Mouse (Mus musculus): ENCODE data around the gene Vps37b.
"Not testable (repeated sequence)": the region's sequence is repeated elsewhere in the genome, so short reads cannot be mapped to it uniquely, and the experiment has no call there.

Vps37b gene

GRCm38 (mm10) chr5:124032001-124032508 is at the start of gene Vps37b:
Vps37b (minus strand) TSS chr5:124032270.
- DNase-seq (ENCODE audit: low spot score in 2 of 2) = peak; percentile 81 to 84

- no peak for DNase-seq (ENCODE audit: low spot score in 2 of 2)
These were observed 47.8 kb upstream of the Vps37b start for GRCm38 (mm10) chr5:124079880-124080279.

- DNase-seq (ENCODE audit: low spot score in 2 of 2) = no peak
These were observed 46.8 kb upstream of the Vps37b start for GRCm38 (mm10) chr5:124078794-124079416.

- no peak for DNase-seq (ENCODE audit: low spot score in 2 of 2)
These were observed 45.9 kb upstream of the Vps37b start for GRCm38 (mm10) chr5:124077856-124078460.

GRCm38 (mm10) chr5:124077241-124077640 is 45.2 kb upstream of the Vps37b start:
- DNase-seq (ENCODE audit: low spot score in 2 of 2) = no peak

- DNase-seq (ENCODE audit: low spot score in 2 of 2) = no peak
These were observed 44.5 kb upstream of the Vps37b start for GRCm38 (mm10) chr5:124076559-124076958.

- DNase-seq (ENCODE audit: low spot score in 2 of 2) = no peak
These were observed 43.6 kb upstream of the Vps37b start for GRCm38 (mm10) chr5:124075716-124076115.

- peak in 1 of 2 experiments; percentile 33 for DNase-seq (ENCODE audit: low spot score in 2 of 2)
These were observed 42.8 kb upstream of the Vps37b start for GRCm38 (mm10) chr5:124074845-124075307.

GRCm38 (mm10) chr5:124073682-124074081 is 41.6 kb upstream of the Vps37b start:
- DNase-seq (ENCODE audit: low spot score in 2 of 2) = no peak

- no peak for DNase-seq (ENCODE audit: low spot score in 2 of 2)
These were observed 37.6 kb upstream of the Vps37b start for GRCm38 (mm10) chr5:124069657-124070056.

- no peak for DNase-seq (ENCODE audit: low spot score in 2 of 2)
These were observed 30.2 kb upstream of the Vps37b start for GRCm38 (mm10) chr5:124062037-124062824.

GRCm38 (mm10) chr5:124059677-124060076 is 27.6 kb upstream of the Vps37b start:
- peak; percentile 47 to 63 for DNase-seq (ENCODE audit: low spot score in 2 of 2)

- no peak for DNase-seq (ENCODE audit: low spot score in 2 of 2)
These were observed 26.7 kb upstream of the Vps37b start for GRCm38 (mm10) chr5:124058749-124059148.

- no peak for DNase-seq (ENCODE audit: low spot score in 2 of 2)
These were observed 24.9 kb upstream of the Vps37b start for GRCm38 (mm10) chr5:124056956-124057355.

- DNase-seq (ENCODE audit: low spot score in 2 of 2) = no peak
These were observed 24.1 kb upstream of the Vps37b start for GRCm38 (mm10) chr5:124056219-124056618.

GRCm38 (mm10) chr5:124052641-124053040 is 20.6 kb upstream of the Vps37b start:
- not testable (repeated sequence) for DNase-seq (ENCODE audit: low spot score in 2 of 2)

GRCm38 (mm10) chr5:124051899-124052491 is 19.9 kb upstream of the Vps37b start:
- DNase-seq (ENCODE audit: low spot score in 2 of 2) = peak in 1 of 2 experiments; percentile 50

- peak; percentile 33 to 41 for DNase-seq (ENCODE audit: low spot score in 2 of 2)
These were observed 18.3 kb upstream of the Vps37b start for GRCm38 (mm10) chr5:124050095-124051050.

GRCm38 (mm10) chr5:124049249-124050045 is 17.4 kb upstream of the Vps37b start:
- no peak for DNase-seq (ENCODE audit: low spot score in 2 of 2)

Measured in heart, adult 9 months (tissue).